Mouse (Mus musculus) cerebellum, postnatal 14 days (tissue): Measurements from ENCODE around the gene Hist1h2an.

Experiments used
- DNase-seq, 2 experiments: peaks; one replicate each; pipeline ENCODE4 v3.0.0; 2021; ENCODE audit warnings: mixed read lengths in 2 of 2

Gene Hist1h2an

DNA sequence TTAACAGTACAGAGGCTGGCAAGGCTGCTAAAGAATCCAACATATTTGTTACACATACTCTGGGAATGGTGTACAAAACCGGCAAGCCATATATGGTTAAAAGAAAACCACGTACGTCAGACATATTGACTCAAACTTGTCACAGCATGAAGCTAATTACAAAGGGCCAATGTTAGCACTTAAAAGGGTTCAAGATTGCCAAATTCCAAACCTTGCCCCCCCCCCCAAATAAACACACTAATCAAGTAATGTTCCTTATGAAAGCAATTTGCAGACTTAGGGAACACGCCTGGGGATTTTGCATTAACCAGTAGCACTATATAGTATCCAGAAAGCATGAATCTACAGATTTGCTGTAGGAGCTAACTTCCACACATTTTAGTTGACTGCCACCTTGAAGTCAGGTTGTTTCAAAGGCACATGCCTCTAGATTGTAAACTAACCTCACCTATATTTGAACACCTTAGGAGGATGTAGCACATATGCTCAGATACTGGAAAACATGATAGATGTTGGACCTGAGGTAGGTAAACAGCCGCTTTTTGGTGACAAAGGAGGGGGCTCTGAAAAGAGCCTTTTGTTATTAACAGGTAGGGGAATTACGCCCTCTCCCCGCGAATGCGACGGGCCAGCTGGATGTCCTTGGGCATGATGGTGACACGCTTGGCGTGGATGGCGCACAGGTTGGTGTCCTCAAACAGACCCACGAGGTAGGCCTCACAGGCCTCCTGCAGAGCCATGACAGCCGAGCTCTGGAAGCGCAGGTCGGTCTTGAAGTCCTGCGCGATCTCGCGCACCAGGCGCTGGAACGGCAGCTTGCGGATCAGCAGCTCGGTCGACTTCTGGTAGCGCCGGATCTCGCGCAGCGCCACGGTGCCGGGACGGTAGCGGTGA, 4.4 kb downstream of the Hist1h2an start:
- peak; percentile 18 to 21 for DNase-seq

DNA sequence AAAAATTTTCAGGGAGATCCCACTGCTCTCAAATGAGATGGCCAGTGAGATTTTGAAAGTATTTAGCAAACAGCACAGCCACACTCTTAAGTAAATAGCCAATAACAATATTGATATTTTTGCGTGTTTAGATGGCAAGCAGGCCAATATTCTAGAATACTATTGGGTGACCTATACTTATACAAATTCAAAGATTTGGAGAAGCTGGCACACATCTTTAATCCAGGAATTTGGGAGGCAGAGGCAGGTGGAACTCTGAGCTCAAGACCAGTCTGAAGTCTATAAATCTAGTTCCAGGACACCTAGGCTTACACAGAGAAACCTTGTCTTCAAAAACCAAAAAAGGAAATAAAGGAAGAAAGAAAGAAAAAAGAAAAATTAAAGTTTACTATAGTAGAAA, 5.4 kb downstream of the Hist1h2an start:
- DNase-seq = no peak

DNA sequence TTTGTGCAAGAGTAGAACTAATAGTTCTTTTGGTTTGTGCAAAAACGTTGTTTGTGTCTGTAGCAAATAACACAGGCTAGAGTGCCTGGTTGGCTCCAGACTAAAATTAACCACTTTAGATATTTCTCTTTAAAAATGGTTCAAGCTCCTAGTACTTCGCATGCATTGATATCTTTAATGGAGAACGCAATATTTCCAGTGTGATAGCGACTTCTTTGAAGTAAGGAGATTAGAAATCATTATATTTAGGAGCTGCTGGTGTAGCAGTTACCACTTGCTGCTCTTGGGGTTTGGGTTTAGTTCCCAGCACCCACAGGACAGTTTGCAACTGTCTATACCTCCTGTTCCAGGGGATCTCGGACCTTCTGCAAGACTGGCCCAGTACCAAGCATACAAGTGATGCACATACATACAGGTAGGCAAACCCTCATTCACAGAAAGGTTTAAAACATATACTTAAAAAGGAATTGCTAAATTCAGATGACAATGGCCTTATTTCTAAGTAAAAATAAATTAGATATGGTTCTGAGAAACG, 5.9 kb downstream of the Hist1h2an start:
- no peak for DNase-seq

DNA sequence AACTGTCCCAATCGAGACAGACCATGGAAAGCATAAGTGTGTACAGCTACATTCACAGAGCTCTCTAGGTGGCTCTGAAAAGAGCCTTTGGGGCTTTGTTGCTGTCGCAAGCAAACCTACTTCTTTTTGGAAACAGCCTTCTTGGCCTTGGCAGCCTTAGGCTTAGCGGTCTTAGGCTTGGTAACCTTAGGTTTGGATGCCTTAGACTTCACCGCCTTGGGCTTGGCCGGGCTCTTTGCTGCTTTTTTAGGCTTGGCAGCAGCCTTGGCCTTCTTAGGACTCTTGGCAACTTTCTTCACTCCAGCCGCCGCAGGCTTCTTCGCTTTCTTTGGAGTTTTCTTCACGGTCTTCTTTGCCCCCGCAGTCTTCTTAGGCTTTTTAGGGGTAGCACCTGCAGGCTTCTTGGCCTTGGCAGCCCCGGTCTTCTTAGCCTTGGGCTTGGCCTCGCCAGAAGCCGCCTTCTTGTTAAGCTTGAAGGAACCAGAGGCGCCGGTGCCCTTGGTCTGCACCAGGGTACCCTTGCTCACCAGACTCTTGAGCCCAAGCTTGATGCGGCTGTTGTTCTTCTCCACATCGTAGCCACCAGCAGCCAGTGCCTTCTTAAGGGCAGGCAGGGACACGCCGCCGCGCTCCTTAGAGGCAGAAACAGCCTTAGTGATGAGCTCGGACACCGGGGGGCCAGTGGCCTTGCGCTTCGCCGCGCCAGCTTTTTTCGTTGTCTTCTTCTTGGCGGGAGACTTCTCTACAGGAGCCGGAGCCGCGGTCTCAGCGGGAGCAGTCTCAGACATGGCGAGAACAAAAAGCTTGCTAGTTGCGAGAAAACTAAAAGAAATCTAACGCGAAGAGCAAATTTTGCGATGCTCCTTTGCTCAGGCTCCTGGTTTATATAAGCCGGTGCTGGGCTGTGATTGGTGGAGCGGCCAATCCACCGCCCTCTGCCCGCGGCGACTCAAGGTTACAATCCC, 7.0 kb downstream of the Hist1h2an start, which contains the start of gene Hist1h1b:
Gene Hist1h1b, minus strand, starts transcription at position 859 of the 965 bp plus-strand sequence.
- peak; percentile 55 to 57 for DNase-seq

DNA sequence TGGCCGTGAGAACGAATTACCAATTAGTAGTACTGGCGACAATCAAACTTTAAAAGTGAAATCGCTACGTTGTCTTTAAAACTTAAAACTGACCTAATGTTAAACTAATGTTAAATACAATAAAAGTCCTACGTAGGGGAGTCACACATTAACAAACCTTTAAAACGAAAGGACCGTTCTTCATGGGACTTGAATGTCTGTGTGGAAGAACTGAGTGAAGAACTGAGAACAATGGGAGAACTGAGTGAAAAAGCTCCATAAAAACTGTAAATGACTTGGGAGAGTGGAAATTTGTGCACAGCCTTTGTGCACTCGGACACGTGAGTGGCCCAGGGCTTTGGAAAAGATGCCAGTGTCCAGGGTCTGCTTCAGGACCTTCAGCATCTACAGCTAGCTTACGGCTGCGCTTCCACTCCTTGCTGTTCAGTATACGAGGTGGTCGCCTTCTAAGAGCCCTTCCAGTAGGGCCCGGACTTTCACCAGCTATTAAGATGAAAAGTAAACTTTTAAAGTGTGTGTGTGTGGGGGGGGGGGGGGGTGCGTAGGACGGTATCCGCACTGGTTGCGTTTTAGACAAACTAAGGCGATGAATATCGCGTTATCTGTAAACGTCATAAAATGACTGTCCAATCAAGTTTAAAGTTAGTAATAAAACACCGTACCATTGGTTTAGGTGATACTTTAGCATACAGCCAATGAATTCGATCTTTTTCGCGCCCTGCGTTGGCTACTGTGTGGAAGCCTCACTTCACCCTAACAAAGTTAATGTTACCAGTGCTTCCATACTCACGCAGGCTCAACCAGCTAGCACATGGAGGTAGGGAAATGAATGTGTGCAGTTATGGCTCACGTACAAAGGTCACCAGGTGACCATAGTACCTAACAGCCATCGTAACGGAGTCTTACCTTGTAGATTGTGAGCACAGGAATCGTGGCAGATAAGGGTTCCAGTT, 7.9 kb downstream of the Hist1h2an start:
- peak; percentile 75 to 76 for DNase-seq

DNA sequence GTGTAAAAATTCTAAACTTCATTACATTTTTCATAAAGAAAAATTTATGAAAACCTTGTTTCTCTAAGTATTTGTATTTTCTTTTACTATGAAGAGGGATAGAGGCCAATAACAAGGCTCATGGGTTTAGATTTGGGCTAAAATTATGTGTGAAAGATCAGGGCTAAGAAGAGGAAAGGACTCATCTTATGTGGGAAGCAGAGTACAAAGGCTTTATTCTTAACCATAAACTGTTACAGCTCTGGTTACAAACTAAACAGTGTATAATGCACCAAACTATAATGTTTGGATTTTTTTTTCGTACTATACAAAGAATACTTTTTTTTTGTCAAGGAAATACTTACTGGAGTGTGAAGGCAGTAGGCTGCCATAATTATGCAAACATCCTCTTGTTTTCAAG, 31.3 kb downstream of the Hist1h2an start:
- no peak for DNase-seq

DNA sequence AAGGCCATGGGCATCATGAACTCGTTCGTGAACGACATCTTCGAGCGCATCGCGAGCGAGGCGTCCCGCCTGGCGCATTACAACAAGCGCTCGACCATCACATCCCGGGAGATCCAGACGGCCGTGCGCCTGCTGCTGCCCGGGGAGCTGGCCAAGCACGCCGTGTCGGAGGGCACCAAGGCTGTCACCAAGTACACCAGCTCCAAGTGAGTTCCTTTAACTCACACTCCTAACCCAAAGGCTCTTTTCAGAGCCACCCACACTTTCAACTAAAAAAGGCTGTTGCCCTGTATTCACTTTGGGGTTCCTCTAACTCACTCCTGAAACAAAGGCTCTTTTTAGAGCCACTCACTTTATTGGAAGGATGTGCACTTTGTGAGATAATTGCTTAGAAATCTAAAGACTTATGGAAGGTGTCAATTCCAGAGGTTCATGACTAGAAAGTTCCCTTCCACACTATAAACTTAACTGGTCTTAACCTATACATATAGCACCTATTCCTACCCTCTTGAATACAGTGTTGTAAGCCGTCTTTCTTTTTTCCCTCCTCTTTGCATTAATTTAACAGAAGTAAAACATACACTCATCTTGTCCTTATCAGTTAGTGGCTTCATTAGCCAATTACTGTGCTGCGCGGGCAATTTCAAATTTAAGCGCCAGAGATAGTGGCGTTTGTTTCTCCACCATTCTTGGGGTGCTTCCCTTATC, 32.6 kb downstream of the Hist1h2an start:
- DNase-seq = peak; percentile 36 to 52

DNA sequence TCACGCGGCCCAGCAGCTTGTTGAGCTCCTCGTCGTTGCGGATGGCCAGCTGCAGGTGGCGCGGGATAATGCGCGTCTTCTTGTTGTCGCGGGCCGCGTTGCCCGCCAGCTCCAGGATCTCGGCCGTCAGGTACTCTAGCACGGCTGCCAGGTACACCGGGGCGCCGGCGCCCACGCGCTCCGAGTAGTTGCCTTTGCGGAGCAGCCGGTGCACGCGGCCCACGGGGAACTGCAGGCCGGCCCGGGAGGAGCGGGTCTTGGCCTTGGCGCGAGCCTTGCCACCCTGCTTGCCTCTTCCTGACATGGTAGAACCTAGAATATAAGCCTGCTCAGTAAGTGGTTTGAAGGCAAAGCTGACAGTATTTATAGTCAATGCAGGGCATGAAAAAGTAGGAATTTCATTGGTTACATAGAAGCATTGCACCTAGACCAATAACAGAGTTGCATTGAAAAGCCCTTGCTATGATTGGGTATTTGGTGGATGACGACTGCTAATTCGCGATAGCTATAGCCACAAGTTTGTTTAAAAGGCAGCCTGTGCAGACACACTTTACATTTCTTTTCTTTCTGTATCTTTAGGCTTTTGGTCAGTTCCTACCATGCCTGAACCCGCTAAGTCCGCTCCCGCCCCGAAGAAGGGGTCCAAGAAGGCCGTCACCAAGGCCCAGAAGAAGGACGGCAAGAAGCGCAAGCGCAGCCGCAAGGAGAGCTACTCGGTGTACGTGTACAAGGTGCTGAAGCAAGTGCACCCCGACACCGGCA, 33.3 kb downstream of the Hist1h2an start, which contains the start of the genes Hist1h2ak and Hist1h2bn:
Gene Hist1h2ak, minus strand, starts transcription at position 304 of the 762 bp plus-strand sequence.
Gene Hist1h2bn, plus strand, starts transcription at position 600 of the 762 bp plus-strand sequence.
- peak; percentile 45 to 73 for DNase-seq

DNA sequence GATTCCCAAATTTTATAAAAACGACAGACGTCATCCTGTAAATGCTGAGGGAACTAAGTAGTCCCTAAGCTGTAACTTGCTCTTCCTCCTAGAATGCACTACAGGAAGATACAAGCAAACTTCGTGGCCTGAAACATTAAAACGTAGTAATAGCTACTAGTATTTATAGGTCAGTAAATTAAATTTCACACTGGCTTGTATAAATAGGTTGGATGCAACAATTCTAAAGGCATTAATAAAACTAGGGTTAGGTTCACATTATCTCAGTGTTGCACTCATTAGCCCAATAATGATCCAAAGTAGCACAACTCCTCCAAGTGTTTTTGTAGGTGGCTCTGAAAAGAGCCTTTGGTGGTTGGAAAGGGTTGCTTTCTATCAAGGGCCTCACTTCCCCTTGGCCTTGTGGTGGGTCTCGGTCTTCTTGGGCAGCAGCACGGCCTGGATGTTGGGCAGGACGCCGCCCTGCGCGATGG, 33.9 kb downstream of the Hist1h2an start:
- no peak for DNase-seq

DNA sequence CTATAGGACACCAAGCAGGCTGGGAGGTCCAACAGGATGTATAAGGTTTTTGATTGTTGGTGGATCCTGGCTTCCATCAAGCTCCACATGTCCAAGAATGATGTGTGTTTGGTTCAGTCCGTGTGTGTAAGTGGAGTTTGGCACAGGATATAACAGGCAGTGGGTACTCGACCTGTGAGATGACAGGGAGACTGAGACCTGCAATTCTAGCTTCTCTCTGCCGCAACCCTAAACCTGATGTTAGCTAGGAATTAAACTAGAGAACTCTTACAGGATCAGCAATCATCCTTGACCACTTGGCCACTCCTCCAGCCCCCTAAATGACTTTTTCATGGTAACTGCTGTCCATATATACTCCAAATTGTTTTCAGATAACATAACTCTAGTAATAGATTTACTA, 34.7 kb downstream of the Hist1h2an start:
- DNase-seq = no peak

DNA sequence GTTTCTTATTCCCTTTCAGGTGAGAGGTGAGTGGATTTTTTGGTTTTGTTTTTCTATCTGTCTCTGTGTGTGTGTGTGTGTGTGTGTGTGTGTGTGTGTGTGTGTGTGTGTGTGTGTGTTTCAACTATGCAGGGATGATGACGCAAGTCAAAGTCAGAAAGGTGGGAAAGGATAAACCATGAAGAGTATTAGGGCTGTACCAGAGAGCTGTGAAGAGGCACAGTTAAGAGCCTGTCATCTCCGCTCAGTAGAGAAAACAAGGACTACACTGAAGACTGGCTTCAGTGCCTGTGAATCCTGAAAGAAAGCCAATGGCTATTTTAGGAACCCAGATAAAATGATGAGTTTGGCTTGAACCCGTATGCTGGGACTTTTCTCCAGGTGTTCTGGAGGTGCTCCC, 35.2 kb downstream of the Hist1h2an start:
- no peak for DNase-seq

DNA sequence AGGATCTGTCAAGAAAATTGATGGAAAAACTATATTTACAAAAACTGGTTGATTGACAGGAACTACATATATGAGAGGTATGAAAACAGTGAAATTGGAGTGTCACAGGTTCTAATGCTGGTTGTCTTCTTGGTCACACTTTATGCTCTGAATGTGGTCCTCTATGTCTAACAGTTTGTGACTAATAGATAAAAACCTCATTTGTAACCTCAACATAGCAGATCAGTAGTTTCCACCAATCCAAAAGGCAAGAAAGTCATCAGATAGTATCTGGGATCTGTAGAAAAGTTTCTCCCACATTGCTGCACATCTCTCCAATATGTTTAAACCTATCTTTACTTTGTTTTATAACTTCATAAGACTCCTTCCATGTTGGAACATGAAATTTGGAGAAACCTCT, 35.6 kb downstream of the Hist1h2an start:
- DNase-seq = no peak

DNA sequence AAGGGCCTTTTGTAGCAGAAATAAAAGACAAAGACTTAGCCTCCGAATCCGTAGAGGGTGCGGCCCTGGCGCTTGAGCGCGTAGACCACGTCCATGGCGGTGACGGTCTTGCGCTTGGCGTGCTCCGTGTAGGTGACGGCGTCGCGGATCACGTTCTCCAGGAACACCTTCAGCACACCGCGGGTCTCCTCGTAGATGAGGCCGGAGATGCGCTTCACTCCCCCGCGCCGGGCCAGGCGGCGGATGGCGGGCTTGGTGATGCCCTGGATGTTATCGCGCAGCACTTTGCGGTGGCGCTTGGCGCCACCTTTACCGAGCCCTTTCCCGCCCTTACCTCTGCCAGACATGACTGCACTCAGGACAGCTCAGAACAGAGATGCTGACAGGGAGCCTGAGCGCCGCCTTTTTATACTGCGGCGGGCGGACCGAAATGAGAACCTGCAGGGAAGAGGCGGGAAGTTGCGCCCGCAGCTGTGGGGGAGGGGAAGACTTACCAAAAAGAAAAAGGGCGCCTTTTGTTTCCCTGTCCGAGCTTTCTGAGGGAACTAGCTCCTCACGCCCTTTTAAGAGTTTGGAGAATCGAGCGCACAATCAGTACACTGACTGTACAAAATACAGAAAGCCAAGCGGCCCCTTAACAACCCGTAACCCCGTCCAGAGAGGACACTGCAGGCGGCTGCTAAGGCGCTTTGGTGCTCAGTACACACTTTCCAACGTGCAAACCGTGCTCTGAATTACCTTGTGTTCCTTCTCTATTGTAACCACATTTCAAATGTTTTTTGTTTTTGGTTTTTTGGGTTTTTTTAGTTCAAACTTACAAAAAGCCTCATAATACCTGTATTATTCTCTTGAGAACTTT, 36.6 kb downstream of the Hist1h2an start, which contains the start of gene Hist1h4k:
Gene Hist1h4k, minus strand, starts transcription at position 347 of the 859 bp plus-strand sequence.
- peak; percentile 94 to 97 for DNase-seq

DNA sequence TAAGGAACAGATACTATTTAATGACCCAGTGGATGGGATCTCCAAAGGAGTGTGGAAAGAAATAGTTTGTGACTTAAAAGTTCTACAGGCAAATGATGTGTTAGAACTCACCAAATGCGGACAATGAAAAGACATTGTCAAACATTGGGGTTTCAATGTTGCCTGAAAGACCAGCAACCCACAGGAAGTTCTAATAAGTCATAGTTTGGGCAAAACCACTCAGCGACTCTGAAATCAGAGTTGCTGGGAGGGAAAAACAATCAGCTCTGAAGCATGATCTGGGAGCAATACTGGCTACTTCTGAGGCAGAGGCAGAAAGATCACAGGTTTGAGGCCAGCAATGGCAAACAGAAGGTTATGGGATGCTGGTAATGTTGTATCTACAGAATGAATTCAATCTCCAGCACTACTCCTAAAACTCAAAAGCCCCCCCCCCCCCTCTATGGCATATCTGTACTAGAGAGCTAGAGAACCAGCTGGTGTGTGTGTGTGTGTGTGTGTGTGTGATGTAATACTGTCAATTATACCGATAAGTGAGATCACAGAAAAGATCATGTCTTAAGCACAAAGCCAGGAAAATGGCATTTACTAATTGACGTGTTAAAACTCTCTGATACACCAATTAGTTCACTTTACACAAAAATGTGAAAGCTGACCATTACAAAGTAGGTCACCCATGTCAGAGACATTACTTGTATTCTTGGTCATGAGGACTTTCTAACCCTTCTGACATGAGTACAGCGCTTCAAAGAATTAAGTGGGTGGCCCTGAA, 37.4 kb downstream of the Hist1h2an start:
- DNase-seq = no peak

DNA sequence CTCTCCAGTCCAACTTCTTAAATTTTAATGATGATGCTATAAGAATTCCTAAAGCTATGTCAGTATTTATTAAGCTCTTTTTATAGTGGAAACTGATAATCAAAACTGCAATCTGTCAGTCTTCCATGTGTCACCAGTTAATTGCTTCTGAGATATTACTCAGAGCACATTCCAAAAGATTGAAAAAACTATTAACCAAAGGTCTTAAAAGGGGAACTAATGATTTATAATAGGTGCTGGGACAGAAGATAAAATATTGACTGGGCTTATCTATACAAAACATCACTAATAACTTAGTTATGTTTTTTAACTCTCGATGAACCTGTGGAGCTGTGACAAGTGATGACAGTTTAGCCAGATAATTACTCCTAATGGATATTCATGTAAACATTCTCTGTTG, 42.0 kb downstream of the Hist1h2an start:
- DNase-seq = no peak
